Mouse (Mus musculus): ENCODE measurements at regions not wholly inside any gene's neighbourhood (a gene's known extent, or its start where the extent isn't known, plus 50 kb on each side); places are given as distances from the start of the nearest gene placed in this dataset.

DNA sequence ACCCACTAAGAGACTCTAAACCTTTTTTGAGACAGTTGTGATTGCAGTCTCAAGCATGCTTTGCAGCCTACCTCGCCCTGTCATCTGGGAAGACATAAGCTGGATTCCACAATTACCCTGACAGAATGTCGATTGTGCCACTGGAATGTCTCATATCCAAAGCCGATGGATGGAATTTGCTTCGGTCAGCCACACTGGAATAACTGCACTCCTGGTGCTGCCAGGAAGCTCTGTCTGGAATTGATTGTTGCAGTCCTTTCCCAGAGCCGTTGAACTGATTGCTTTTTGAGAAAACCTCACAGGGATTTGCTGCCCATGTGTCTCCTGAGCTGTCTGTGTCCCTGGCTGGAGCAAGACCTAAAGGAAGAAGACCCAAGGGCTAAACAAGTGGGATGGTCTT, 499.0 kb downstream of the Tmem38b start:
- no peak for TF ChIP-seq CTCF (IDR thresholded peaks at IDR 0.05; ENCODE audit: control insufficient read depth, insufficient read depth, insufficient read length)
- TF ChIP-seq CEBPB (IDR thresholded peaks at IDR 0.05; ENCODE audit: low read depth) = no peak

Measured in C2C12 (cell line).